ENCODE assay signal across 8 mouse cellular contexts in genomic region chr4:46601258-46601843, GRCm38 (mm10). TPM values are rescaled to one million over a fixed set of nuclear protein-coding genes. Genes with fewer than 3 reads are reported as not detected.
DNase-seq lines count a peak whose midpoint lies in the region; ATAC-seq lines count a peak whose summit lies in the region.

No protein-coding gene starts in this region.

- H3K4me1 ChIP-seq in hindbrain, embryonic 12.5 days, result peaks cover 15% of the 10 kb centered on the region
- peaks cover 10% of the 10 kb centered on the region for H3K4me1 ChIP-seq in liver, embryonic 16.5 days (ENCODE audit: control insufficient read depth, low read depth, low read length)

- H3K9ac ChIP-seq in hindbrain, embryonic 12.5 days, result peak overlapping the region; percentile 70
- H3K9ac ChIP-seq in liver, embryonic 16.5 days (ENCODE audit: low read depth, low read length), result peak overlapping the region; percentile 58

- H3K27ac ChIP-seq in hindbrain, embryonic 12.5 days, result no peak overlapping the region
- no peak overlapping the region; the same call in 1 of the 2 replicates for H3K27ac ChIP-seq in liver, embryonic 16.5 days (ENCODE audit: low read length)

- ATAC-seq in hindbrain, embryonic 12.5 days (ENCODE audit: low FRiP score), result peak; percentile 64
- ATAC-seq in liver, embryonic 16.5 days (ENCODE audit: low read depth), result no peak

- peak; percentile 33 for DNase-seq in layer of hippocampus, adult 11-12 months (ENCODE audit: low spot score)
- no peak for DNase-seq in layer of hippocampus, adult 9-11 months
- peak; percentile 49 for DNase-seq in adrenal gland, postnatal 14 days
- peak; percentile 24 to 39 for DNase-seq in cerebellum, postnatal 4 days (ENCODE audit: low spot score in 2 of 2)
- peak; percentile 43 for DNase-seq in right cerebral cortex, adult 18-20 months
- DNase-seq in c-Kit-positive CD71-positive TER-119-positive erythroid progenitor cells, embryonic 14.5 days (ENCODE audit: low spot score), result no peak

- under 1% methylated on average over 46 of the region's 52 CpGs for WGBS in hindbrain, embryonic 12.5 days
- under 1% methylated on average over 42 of the region's 52 CpGs for WGBS in liver, embryonic 16.5 days (ENCODE audit: insufficient replicate concordance)

- H3K4me3 ChIP-seq in hindbrain, embryonic 12.5 days, result peak overlapping the region; percentile 61
- H3K4me3 ChIP-seq in liver, embryonic 16.5 days (ENCODE audit: low read depth, low read length), result peak overlapping the region; percentile 63

- H3K27me3 ChIP-seq in hindbrain, embryonic 12.5 days, result peaks cover 57% of the 10 kb centered on the region
- peaks cover 35% of the 10 kb centered on the region for H3K27me3 ChIP-seq in liver, embryonic 16.5 days (ENCODE audit: control insufficient read depth, insufficient read depth, low read depth, low read length)

- no peaks in the 10 kb centered on the region for H3K9me3 ChIP-seq in hindbrain, embryonic 12.5 days (replicated peaks)
- H3K9me3 ChIP-seq in liver, embryonic 16.5 days (replicated peaks; ENCODE audit: control insufficient read depth, low read length), result no peaks in the 10 kb centered on the region

- H3K36me3 ChIP-seq in hindbrain, embryonic 12.5 days, result no peaks in the 10 kb centered on the region
- no peaks in the 10 kb centered on the region for H3K36me3 ChIP-seq in liver, embryonic 16.5 days (ENCODE audit: control insufficient read depth, insufficient read depth)

- H3K4me2 ChIP-seq in hindbrain, embryonic 12.5 days (replicated peaks), result peak overlapping the region; percentile 95
- peak overlapping the region; percentile 83 for H3K4me2 ChIP-seq in liver, embryonic 16.5 days (ENCODE audit: low read depth, low read length)

RNA-seq across cellular contexts. Expression of gene Coro2a, which starts 0.7 kb away (rescaled TPM):
- total RNA-seq in adrenal gland, postnatal 14 days (2021), result 3.3 and 5.3 TPM in 2 replicates
- polyA plus RNA-seq in hindbrain, embryonic 12.5 days (2016; fragmentation: Nextera tagmentation; extraction: Ambion mirVana), result 7.0 and 7.4 TPM in 2 replicates
- 2.7 and 3.9 TPM in 2 replicates for polyA plus RNA-seq in liver, embryonic 16.5 days (2015; fragmentation: Nextera tagmentation; extraction: Ambion mirVana)

RNA-seq across cellular contexts. Expression of gene Tbc1d2, which starts 48.7 kb away (rescaled TPM):
- total RNA-seq in adrenal gland, postnatal 14 days (2021), result 2.0 and 3.1 TPM in 2 replicates
- 1.4 and 1.5 TPM in 2 replicates for polyA plus RNA-seq in hindbrain, embryonic 12.5 days (2016; fragmentation: Nextera tagmentation; extraction: Ambion mirVana)
- polyA plus RNA-seq in liver, embryonic 16.5 days (2015; fragmentation: Nextera tagmentation; extraction: Ambion mirVana), result 0.84 and 0.86 TPM in 2 replicates

Comparison
In these comparisons a context has a peak if more than half of its experiments do, and no peak if none do; other contexts are left out.
1. DNase-seq: peak in layer of hippocampus, adult 11-12 months (single experiment), adrenal gland, postnatal 14 days (single experiment), cerebellum, postnatal 4 days (2 of 2) and right cerebral cortex, adult 18-20 months (single experiment); none in layer of hippocampus, adult 9-11 months (single experiment) and c-Kit-positive CD71-positive TER-119-positive erythroid progenitor cells, embryonic 14.5 days (single experiment).